Mouse (Mus musculus) adrenal gland, adult 8-10 months (tissue): ENCODE data around the gene Tas2r103. TPM values are rescaled to one million over a fixed set of nuclear protein-coding genes. Genes with fewer than 3 reads are reported as not detected.

ENCODE experiments used
- DNase-seq: peaks from one replicate; pipeline ENCODE4 v3.0.0; 2022
- total RNA-seq, 4 experiments: library from RNA; stranded (reverse); gene quantifications; 2 replicates each; pipeline ENCODE4 v1.2.4; 2022

Gene Tas2r103
- total RNA-seq = not detected

- DNase-seq = no peak
Observed at GRCm38 (mm10) chr6:133037001-133037400, at the start of gene Tas2r103. Tas2r103 (minus strand) TSS chr6:133037101.

GRCm38 (mm10) chr6:133055716-133056115 lies 18.8 kb upstream of the Tas2r103 start, which contains the start of gene Tas2r140:
Tas2r140 (minus strand) TSS chr6:133055816.
- DNase-seq = no peak

Other genes with a start within 250 kb of the Tas2r103 start
- not detected for gene Tas2r117, start 234.3 kb downstream of the Tas2r103 start, total RNA-seq
- not detected for gene Tas2r123, start 190.0 kb downstream of the Tas2r103 start, total RNA-seq
- not detected for gene Tas2r116, start 181.7 kb downstream of the Tas2r103 start, total RNA-seq
- gene Tas2r110, start 169.1 kb downstream of the Tas2r103 start, total RNA-seq = not detected
- gene Tas2r113, start 144.1 kb downstream of the Tas2r103 start, total RNA-seq = not detected
- not detected for gene Tas2r125, start 127.5 kb downstream of the Tas2r103 start, total RNA-seq
- gene Tas2r129, start 86.0 kb downstream of the Tas2r103 start, total RNA-seq = not detected
- gene Tas2r131, start 79.2 kb downstream of the Tas2r103 start, total RNA-seq = not detected
- not detected for gene Tas2r109, start 56.1 kb downstream of the Tas2r103 start, total RNA-seq
- not detected for gene Tas2r140, start 18.7 kb upstream of the Tas2r103 start, total RNA-seq
- gene Smim10l1, start 67.8 kb upstream of the Tas2r103 start, total RNA-seq = 10 to 100 TPM; 73.7 to 95.2 (median 84.8) TPM